ENCODE assay signal across 10 mouse cellular contexts in the genomic region with DNA sequence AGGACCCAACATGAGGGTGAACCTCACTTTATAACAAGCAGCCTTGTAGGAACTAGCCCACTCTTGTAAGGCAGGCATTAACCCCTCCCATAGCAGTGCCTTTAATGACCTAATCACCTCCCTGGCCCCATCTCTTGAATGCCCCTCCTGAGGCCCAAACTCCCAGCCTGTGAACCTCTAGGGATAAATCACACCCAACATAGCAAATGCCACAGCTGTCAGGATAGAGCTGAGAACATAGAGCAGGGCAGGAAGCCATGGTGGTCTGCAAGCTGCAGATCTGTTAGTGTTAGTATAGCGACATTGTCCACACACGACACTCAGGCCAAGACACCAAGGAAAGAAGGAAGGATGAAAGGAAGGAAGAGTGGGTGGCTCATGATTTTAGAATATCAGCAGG.
"Had no signal": no experiment of that assay in that cellular context is flagged by ENCODE, and none has a peak within 500 bp of the region (broad histone marks: within the 10 kb centered on the region; RNA-seq: fewer than 3 reads in every experiment).

No protein-coding gene starts in this region.

- H3K27ac ChIP-seq: liver, embryonic 12.5 days; liver, embryonic 14.5 days; midbrain, embryonic 13.5 days; midbrain, embryonic 15.5 days; neural tube, embryonic 12.5 days had no signal

- H3K4me1 ChIP-seq: midbrain, embryonic 13.5 days; midbrain, embryonic 15.5 days; neural tube, embryonic 12.5 days had no signal

- H3K9me3 ChIP-seq: liver, embryonic 12.5 days; midbrain, embryonic 13.5 days; midbrain, embryonic 15.5 days; neural tube, embryonic 12.5 days had no signal

- H3K9ac ChIP-seq: liver, embryonic 12.5 days; liver, embryonic 14.5 days; midbrain, embryonic 13.5 days; midbrain, embryonic 15.5 days; neural tube, embryonic 12.5 days had no signal

- H3K4me2 ChIP-seq: liver, embryonic 12.5 days; midbrain, embryonic 11.5 days; midbrain, embryonic 13.5 days; midbrain, embryonic 15.5 days; neural tube, embryonic 12.5 days had no signal

- H3K36me3 ChIP-seq: midbrain, embryonic 15.5 days had no signal

- H3K27me3 ChIP-seq: liver, embryonic 12.5 days; midbrain, embryonic 13.5 days; midbrain, embryonic 15.5 days; neural tube, embryonic 12.5 days had no signal

- H3K4me3 ChIP-seq: liver, embryonic 12.5 days; midbrain, embryonic 13.5 days; midbrain, embryonic 15.5 days; neural tube, embryonic 12.5 days had no signal

- ATAC-seq: liver, embryonic 12.5 days; midbrain, embryonic 13.5 days; midbrain, embryonic 15.5 days had no signal

- DNase-seq: right cerebral cortex, postnatal 14 days; thymus, adult 2 months; thymus, postnatal 25 days; thymus, postnatal 4 days had no signal
